ENCODE assay signal across 26 mouse cellular contexts in genomic region chr1:99124796-99125195, GRCm38 (mm10).
DNase-seq lines count a peak whose midpoint lies in the region; ATAC-seq and TF ChIP-seq lines count a peak whose summit lies in the region.
"Had no signal": no experiment of that assay in that cellular context is flagged by ENCODE, and none has a peak within 500 bp of the region (broad histone marks: within the 10 kb centered on the region; RNA-seq: fewer than 3 reads in every experiment).

No protein-coding gene starts in this region.

- no peaks in the 10 kb centered on the region for H3K27me3 ChIP-seq in forebrain, embryonic 14.5 days (replicated peaks; ENCODE audit: control insufficient read depth, insufficient read depth, low read length)
- H3K27me3 ChIP-seq in forebrain, embryonic 10.5 days (ENCODE audit: poor library complexity, severe bottlenecking) = no peaks in the 10 kb centered on the region
- H3K27me3 ChIP-seq: embryonic facial prominence, embryonic 15.5 days; kidney, embryonic 15.5 days; liver, embryonic 15.5 days; lung, embryonic 15.5 days; megakaryocyte, embryonic 14.5 days; neural tube, embryonic 15.5 days; stomach, embryonic 15.5 days had no signal

- no peaks in the 10 kb centered on the region for H3K9me3 ChIP-seq in forebrain, embryonic 14.5 days (replicated peaks; ENCODE audit: control insufficient read depth, low read length)
- H3K9me3 ChIP-seq in forebrain, embryonic 10.5 days = no peaks in the 10 kb centered on the region
- H3K9me3 ChIP-seq: embryonic facial prominence, embryonic 15.5 days; kidney, embryonic 15.5 days; limb, embryonic 10.5 days; liver, embryonic 15.5 days; megakaryocyte, embryonic 14.5 days; neural tube, embryonic 15.5 days; stomach, embryonic 15.5 days had no signal

- no peak for ATAC-seq in forebrain, embryonic 14.5 days
- ATAC-seq: midbrain, embryonic 16.5 days had no signal

- H3K4me2 ChIP-seq in forebrain, embryonic 14.5 days (ENCODE audit: low read length) = no peak overlapping the region
- H3K4me2 ChIP-seq: embryonic facial prominence, embryonic 15.5 days; heart, embryonic 11.5 days; kidney, embryonic 15.5 days; liver, embryonic 15.5 days; lung, embryonic 15.5 days; neural tube, embryonic 15.5 days; stomach, embryonic 15.5 days had no signal

- DNase-seq in forebrain, embryonic 14.5 days (ENCODE audit: low spot score) = peak; percentile 34
- DNase-seq in forebrain, embryonic 10.5 days (ENCODE audit: extremely low spot score, low spot score) = no peak
- DNase-seq in layer of hippocampus, adult 8-10 months (ENCODE audit: low spot score in 2 of 2) = peak; percentile 1 to 3
- no peak for DNase-seq in layer of hippocampus, postnatal 36 days
- DNase-seq in brain, embryonic 14.5 days (ENCODE audit: low read depth) = peak; percentile 43
- DNase-seq in layer of hippocampus, postnatal 14 days (ENCODE audit: low spot score in 2 of 2) = peak; percentile 1 to 57
- no peak for DNase-seq in kidney, postnatal 4 days
- DNase-seq: adrenal gland, adult 8-10 months; embryo, embryonic 11 days; heart, adult 11 months; kidney, adult 11 months; liver; lung, postnatal 36 days; right cerebral cortex, adult 18-20 months; thymus, postnatal 25 days had no signal

- H3K9ac ChIP-seq in forebrain, embryonic 14.5 days (ENCODE audit: low read length) = no peak overlapping the region
- H3K9ac ChIP-seq: embryonic facial prominence, embryonic 15.5 days; kidney, embryonic 15.5 days; liver, embryonic 15.5 days; lung, embryonic 15.5 days; neural tube, embryonic 15.5 days; stomach, embryonic 15.5 days had no signal

- H3K27ac ChIP-seq in forebrain, embryonic 14.5 days (ENCODE audit: low read depth, low read length) = no peak overlapping the region
- no peak overlapping the region for H3K27ac ChIP-seq in forebrain, embryonic 10.5 days
- H3K27ac ChIP-seq: embryonic facial prominence, embryonic 15.5 days; kidney, embryonic 15.5 days; left cerebral cortex, adult 2 months; limb, embryonic 10.5 days; liver, embryonic 15.5 days; lung, embryonic 15.5 days; neural tube, embryonic 15.5 days; stomach, embryonic 15.5 days had no signal

- no peaks in the 10 kb centered on the region for H3K36me3 ChIP-seq in forebrain, embryonic 14.5 days (ENCODE audit: control insufficient read depth, insufficient read depth, low read length)
- no peaks in the 10 kb centered on the region for H3K36me3 ChIP-seq in forebrain, embryonic 10.5 days (replicated peaks)
- H3K36me3 ChIP-seq: embryonic facial prominence, embryonic 15.5 days; kidney, embryonic 15.5 days; limb, embryonic 10.5 days; liver, embryonic 15.5 days; lung, embryonic 15.5 days; neural tube, embryonic 15.5 days; stomach, embryonic 15.5 days had no signal

- no peak overlapping the region for H3K4me3 ChIP-seq in forebrain, embryonic 14.5 days (ENCODE audit: low read depth, low read length)
- H3K4me3 ChIP-seq in forebrain, embryonic 10.5 days = no peak overlapping the region
- H3K4me3 ChIP-seq: embryonic facial prominence, embryonic 15.5 days; kidney, embryonic 15.5 days; left cerebral cortex, adult 2 months; limb, embryonic 10.5 days; liver, embryonic 15.5 days; lung, embryonic 15.5 days; megakaryocyte, embryonic 14.5 days; neural tube, embryonic 15.5 days; stomach, embryonic 15.5 days had no signal

- no peak for TF ChIP-seq POLR2A in brain, embryonic 14.5 days (IDR thresholded peaks at IDR 0.05; ENCODE audit: borderline replicate concordance, extremely low read depth, insufficient read depth, insufficient read length, poor library complexity, severe bottlenecking)

- no peak for TF ChIP-seq CTCF in brain, embryonic 14.5 days (IDR thresholded peaks at IDR 0.05; ENCODE audit: borderline replicate concordance, extremely low read depth, insufficient read depth, insufficient read length)

- WGBS in forebrain, embryonic 14.5 days = 63% methylated on average over 1 of the region's 1 CpGs
- 73% methylated on average over 1 of the region's 1 CpGs for WGBS in forebrain, embryonic 10.5 days

- H3K4me1 ChIP-seq in forebrain, embryonic 14.5 days (ENCODE audit: control insufficient read depth, insufficient read depth, low read length) = no peaks in the 10 kb centered on the region
- no peaks in the 10 kb centered on the region for H3K4me1 ChIP-seq in forebrain, embryonic 10.5 days
- H3K4me1 ChIP-seq: embryonic facial prominence, embryonic 15.5 days; kidney, embryonic 15.5 days; limb, embryonic 10.5 days; liver, embryonic 15.5 days; lung, embryonic 15.5 days; megakaryocyte, embryonic 14.5 days; neural tube, embryonic 15.5 days; stomach, embryonic 15.5 days had no signal

Comparison
In these comparisons a context has a peak if more than half of its experiments do, and no peak if none do; other contexts are left out.
1. DNase-seq: peak in forebrain, embryonic 14.5 days (single experiment), layer of hippocampus, adult 8-10 months (2 of 2), brain, embryonic 14.5 days (single experiment) and layer of hippocampus, postnatal 14 days (2 of 2); none in forebrain, embryonic 10.5 days (single experiment), layer of hippocampus, postnatal 36 days (0 of 2) and kidney, postnatal 4 days (0 of 2).